Mouse (Mus musculus) gastrocnemius, adult 2 months (tissue): ENCODE data around the gene Cdon. TPM values are rescaled to one million over a fixed set of nuclear protein-coding genes. Genes with fewer than 3 reads are reported as not detected.

Experiments
- DNase-seq: peaks from one replicate; pipeline ENCODE4 v3.0.0; 2022
- H3K27ac ChIP-seq: fragments of 200-600 bp; 2 replicates; pipeline ENCODE4 v1.8.1; 2022; ENCODE audit warnings: mild to moderate bottlenecking
- H3K4me3 ChIP-seq: fragments of 200-600 bp; 2 replicates; pipeline ENCODE4 v1.8.1; 2022; ENCODE audit warnings: mild to moderate bottlenecking, moderate library complexity
- CTCF ChIP-seq: fragments of 200-600 bp; IDR thresholded peaks from 2 replicates; pipeline ENCODE4 v1.8.1; 2022; ENCODE audit warnings: antibody characterized with exemption, mild to moderate bottlenecking, moderate library complexity
- intact Hi-C: fragments of 180-260 bp; cut with DNase I; formaldehyde crosslinking; loops from one replicate; pipeline ENCODE4 v1.15.1; 2025
- total RNA-seq, 2 experiments: library from RNA; stranded (reverse); gene quantifications; 2 replicates each; pipeline ENCODE4 v1.2.3; 2021

Cdon gene
- total RNA-seq, 2 experiments from 2014 or later = 12.4 to 12.9 TPM

- no peak for DNase-seq
- no peak for TF ChIP-seq CTCF
- intact Hi-C loops = no loop called here
- no peak overlapping the region for H3K27ac ChIP-seq
- H3K4me3 ChIP-seq = no peak overlapping the region
Observed at GRCm38 (mm10) chr9:35541024-35541423, 120.1 kb downstream of the Cdon start.

GRCm38 (mm10) chr9:35541488-35541887 is 120.6 kb downstream of the Cdon start:
- no peak overlapping the region for H3K4me3 ChIP-seq
- DNase-seq = peak; percentile 80
- H3K27ac ChIP-seq = no peak overlapping the region
- intact Hi-C loops = no loop called here
- peak; percentile 87 for TF ChIP-seq CTCF

GRCm38 (mm10) chr9:35541941-35542340 is 121.0 kb downstream of the Cdon start:
- no peak for TF ChIP-seq CTCF
- intact Hi-C loops = no loop called here
- no peak overlapping the region for H3K27ac ChIP-seq

GRCm38 (mm10) chr9:35543099-35543860 is 122.4 kb downstream of the Cdon start:
- no peak for TF ChIP-seq CTCF
- intact Hi-C loops = no loop called here
- H3K4me3 ChIP-seq = no peak overlapping the region
- DNase-seq = no peak
- H3K27ac ChIP-seq = no peak overlapping the region

More at GRCm38 (mm10) chr9:35541941-35542340, 121.0 kb downstream of the Cdon start:
- no peak overlapping the region for H3K4me3 ChIP-seq
- no peak for DNase-seq

- intact Hi-C loops = no loop called here
- H3K4me3 ChIP-seq = no peak overlapping the region
- H3K27ac ChIP-seq = no peak overlapping the region
- peak; percentile 55 for DNase-seq
- TF ChIP-seq CTCF = no peak
Observed at GRCm38 (mm10) chr9:35544666-35545065, 123.7 kb downstream of the Cdon start.

- H3K27ac ChIP-seq = no peak overlapping the region
- DNase-seq = no peak
- no peak for TF ChIP-seq CTCF
- no peak overlapping the region for H3K4me3 ChIP-seq
- intact Hi-C loops = no loop called here
Observed at GRCm38 (mm10) chr9:35545704-35546103, 124.8 kb downstream of the Cdon start.

GRCm38 (mm10) chr9:35546745-35547144 is 125.8 kb downstream of the Cdon start:
- H3K4me3 ChIP-seq = no peak overlapping the region
- DNase-seq = no peak
- H3K27ac ChIP-seq = no peak overlapping the region
- intact Hi-C loops = no loop called here
- TF ChIP-seq CTCF = no peak

GRCm38 (mm10) chr9:35548455-35548854 is 127.5 kb downstream of the Cdon start:
- no peak for DNase-seq
- intact Hi-C loops = no loop called here
- TF ChIP-seq CTCF = no peak
- no peak overlapping the region for H3K4me3 ChIP-seq
- H3K27ac ChIP-seq = no peak overlapping the region

GRCm38 (mm10) chr9:35556494-35557102 is 135.7 kb downstream of the Cdon start:
- Histone ChIP-seq H3K27ac (no peak overlapping the region), H3K4me3 (no peak overlapping the region)
- DNase-seq = no peak
- intact Hi-C loops = loop anchor here (10.0 kb wide), 1 partner anchor 602 kb away; no protein-coding TSS in a partner anchor
- no peak for TF ChIP-seq CTCF

Other genes with a start within 250 kb of the Cdon start
- gene Dcps, start 245.1 kb upstream of the Cdon start, total RNA-seq = 1 to 10 TPM; 7.7 to 8.4 TPM
- 100 to 1,000 TPM; 222 to 262 TPM for gene Srpr, start 221.0 kb upstream of the Cdon start, total RNA-seq
- gene Tirap, start 220.8 kb upstream of the Cdon start, total RNA-seq = 10 to 100 TPM; 29.1 to 42.0 TPM
- 10 to 100 TPM; 17.6 to 20.3 TPM for gene Foxred1, start 210.1 kb upstream of the Cdon start, total RNA-seq
- 10 to 100 TPM; 24.3 to 29.8 TPM for gene Fam118b, start 153.3 kb upstream of the Cdon start, total RNA-seq
- 1 to 10 TPM; 6.8 to 7.5 TPM for gene Rpusd4, start 153.3 kb upstream of the Cdon start, total RNA-seq
- gene Gm1113, start 97.1 kb downstream of the Cdon start, total RNA-seq = not detected
- gene Ddx25, start 137.4 kb downstream of the Cdon start, total RNA-seq = not detected
- gene Pus3, start 137.5 kb downstream of the Cdon start, total RNA-seq = 1 to 10 TPM; 9.0 to 9.1 TPM
- gene Pate2, start 149.2 kb downstream of the Cdon start, total RNA-seq = not detected
- 1 to 10 TPM; 1.2 to 1.3 TPM for gene Hyls1, start 149.3 kb downstream of the Cdon start, total RNA-seq
- not detected for gene Pate4, start 190.8 kb downstream of the Cdon start, total RNA-seq
- not detected for gene Pate3, start 227.1 kb downstream of the Cdon start, total RNA-seq